Mouse (Mus musculus): Measurements from ENCODE around the gene Dock4. TPM values are rescaled to one million over a fixed set of nuclear protein-coding genes. Genes with fewer than 3 reads are reported as not detected.

Dock4 gene
- total RNA-seq, 2 experiments from 2014 or later: 13.9 to 14.8 TPM

DNA sequence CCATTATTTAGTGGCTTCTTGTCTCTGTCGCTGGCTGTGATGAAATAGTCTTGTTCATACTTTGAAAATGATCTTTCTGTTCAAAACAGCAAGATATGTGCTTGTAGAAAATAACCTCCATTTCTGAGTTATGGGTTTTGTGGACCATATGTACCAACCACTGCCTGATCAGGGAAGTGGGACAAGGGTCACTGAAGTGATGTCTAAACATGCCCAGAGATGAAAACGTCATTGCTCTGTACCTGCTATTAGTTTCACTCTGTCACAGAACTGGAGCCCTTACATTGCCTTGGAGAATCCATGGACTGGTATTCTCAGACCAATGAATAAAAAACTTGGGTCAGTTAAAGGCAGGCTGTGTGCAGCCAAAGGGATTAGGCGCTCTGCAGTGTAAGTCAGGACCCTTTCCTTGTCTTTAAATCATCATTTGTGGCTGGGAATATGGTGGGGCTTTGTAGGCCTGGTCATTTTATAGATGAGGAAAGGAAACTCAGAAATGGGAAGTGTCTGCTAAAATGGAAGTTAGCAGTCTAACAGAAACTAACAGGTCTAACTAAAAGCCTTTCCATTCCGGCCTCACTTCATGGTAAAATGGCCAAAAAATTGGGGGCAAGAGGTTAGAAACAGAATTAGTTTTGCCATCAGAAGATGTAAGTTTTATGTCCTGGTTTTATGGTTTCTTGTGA is 139.8 kb downstream of the Dock4 start:
- intact Hi-C loops (cut with DNase I): loop anchor here (10.0 kb wide), 1 partner anchor 361 kb away; no protein-coding TSS in a partner anchor
- Histone ChIP-seq H3K4me3 (no peak overlapping the region), H3K27ac (peak overlapping the region; percentile 24; the same call in 1 of the 2 replicates)
- no peak for DNase-seq
- no peak for TF ChIP-seq CTCF (IDR thresholded peaks at IDR 0.05)

DNA sequence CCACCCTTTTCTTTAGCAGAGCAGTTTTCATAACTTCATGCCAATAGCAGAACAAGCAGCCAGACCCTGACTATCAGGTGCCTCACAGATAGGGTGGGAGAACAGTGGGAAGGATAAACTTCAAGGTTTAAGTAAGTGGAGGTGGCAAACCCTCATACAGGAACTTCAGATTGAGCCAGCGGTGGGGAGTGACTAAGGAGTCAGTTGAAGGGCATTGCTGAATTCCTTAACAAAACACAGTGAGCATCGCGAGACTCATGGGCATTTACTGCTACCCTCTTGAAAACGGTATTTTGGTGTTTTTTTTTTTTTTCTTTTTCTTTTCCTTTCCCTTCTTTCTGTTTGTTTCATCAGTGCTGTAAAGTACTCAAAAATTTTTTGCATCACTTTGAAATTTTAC is 148.4 kb downstream of the Dock4 start:
- no peak for DNase-seq
- no peak for TF ChIP-seq CTCF (IDR thresholded peaks at IDR 0.05)
- Histone ChIP-seq H3K27ac (peak overlapping the region; percentile 32; the same call in 1 of the 2 replicates), H3K4me3 (no peak overlapping the region)
- intact Hi-C loops (cut with DNase I): no loop called here

DNA sequence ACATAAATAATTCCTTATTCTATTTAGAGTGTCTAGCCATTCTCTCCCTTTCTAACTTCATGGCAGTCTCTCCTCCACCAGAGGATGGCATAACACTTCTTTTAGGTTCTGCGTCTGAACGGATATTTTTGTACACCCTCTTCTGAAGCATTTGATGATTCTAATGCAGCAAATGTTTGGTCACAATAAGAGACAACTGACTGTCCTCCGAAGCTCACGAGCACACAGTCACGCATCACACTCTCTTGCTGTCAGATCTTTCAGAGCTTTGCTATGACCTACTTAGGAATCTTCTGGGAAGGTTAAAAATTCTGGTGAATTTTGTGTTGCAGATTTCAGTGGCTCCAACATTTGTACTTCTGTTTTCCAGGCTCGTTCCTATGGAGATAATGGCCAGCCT is 149.7 kb downstream of the Dock4 start:
- TF ChIP-seq CTCF (IDR thresholded peaks at IDR 0.05): no peak
- no peak overlapping the region for H3K4me3 ChIP-seq
- DNase-seq: no peak
- intact Hi-C loops (cut with DNase I): no loop called here
- H3K27ac ChIP-seq: no peak overlapping the region

- H3K27ac ChIP-seq: no peak overlapping the region
- no peak for TF ChIP-seq CTCF (IDR thresholded peaks at IDR 0.05)
- DNase-seq: no peak
- intact Hi-C loops (cut with DNase I): no loop called here
- no peak overlapping the region for H3K4me3 ChIP-seq
Observed at GRCm38 (mm10) chr12:40596020-40596419, 150.3 kb downstream of the Dock4 start.

GRCm38 (mm10) chr12:40596441-40596840 is 150.7 kb downstream of the Dock4 start:
- no peak for DNase-seq
- TF ChIP-seq CTCF (IDR thresholded peaks at IDR 0.05): no peak
- no peak overlapping the region for H3K27ac ChIP-seq
- intact Hi-C loops (cut with DNase I): no loop called here
- no peak overlapping the region for H3K4me3 ChIP-seq

- no peak for DNase-seq
- Histone ChIP-seq H3K27ac (no peak overlapping the region), H3K4me3 (no peak overlapping the region)
- TF ChIP-seq CTCF (IDR thresholded peaks at IDR 0.05): no peak
- intact Hi-C loops (cut with DNase I): no loop called here
Observed at GRCm38 (mm10) chr12:40599952-40600351, 154.2 kb downstream of the Dock4 start.

GRCm38 (mm10) chr12:40605565-40605964 is 159.8 kb downstream of the Dock4 start:
- H3K4me3 ChIP-seq: no peak overlapping the region
- no peak overlapping the region for H3K27ac ChIP-seq
- DNase-seq: no peak
- TF ChIP-seq CTCF (IDR thresholded peaks at IDR 0.05): no peak
- intact Hi-C loops (cut with DNase I): no loop called here

DNA sequence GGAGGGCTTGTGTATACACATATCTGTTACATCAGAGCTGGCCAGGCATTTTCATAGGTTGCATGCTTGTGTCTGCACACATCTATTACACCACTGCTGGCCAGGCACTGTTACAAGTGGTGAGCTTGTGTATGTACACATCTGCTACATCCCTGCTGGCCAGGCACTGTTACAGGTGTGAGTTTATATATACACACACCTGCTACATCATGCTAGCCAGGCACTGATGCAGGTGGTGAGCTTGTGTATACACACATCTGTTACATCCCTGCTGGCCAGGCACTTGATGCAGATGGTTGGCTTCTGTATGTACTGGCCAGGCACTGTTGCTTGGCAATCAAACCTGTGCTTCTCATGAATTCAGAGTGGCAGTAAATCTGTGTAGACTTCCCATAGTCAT is 177.2 kb downstream of the Dock4 start:
- TF ChIP-seq CTCF (IDR thresholded peaks at IDR 0.05): no peak
- no peak for DNase-seq
- Histone ChIP-seq H3K27ac (no peak overlapping the region), H3K4me3 (no peak overlapping the region)
- intact Hi-C loops (cut with DNase I): no loop called here

GRCm38 (mm10) chr12:40626521-40626920 is 180.8 kb downstream of the Dock4 start:
- intact Hi-C loops (cut with DNase I): no loop called here
- DNase-seq: no peak
- no peak for TF ChIP-seq CTCF (IDR thresholded peaks at IDR 0.05)
- Histone ChIP-seq H3K4me3 (no peak overlapping the region), H3K27ac (no peak overlapping the region)

GRCm38 (mm10) chr12:40633242-40633641 is 187.5 kb downstream of the Dock4 start:
- TF ChIP-seq CTCF (IDR thresholded peaks at IDR 0.05): no peak
- Histone ChIP-seq H3K27ac (no peak overlapping the region), H3K4me3 (no peak overlapping the region)
- intact Hi-C loops (cut with DNase I): no loop called here
- DNase-seq: no peak

- no peak for DNase-seq
- no peak for TF ChIP-seq CTCF (IDR thresholded peaks at IDR 0.05)
- H3K27ac ChIP-seq: no peak overlapping the region
- no peak overlapping the region for H3K4me3 ChIP-seq
- intact Hi-C loops (cut with DNase I): no loop called here
Observed at GRCm38 (mm10) chr12:40634169-40634568, 188.4 kb downstream of the Dock4 start.

DNA sequence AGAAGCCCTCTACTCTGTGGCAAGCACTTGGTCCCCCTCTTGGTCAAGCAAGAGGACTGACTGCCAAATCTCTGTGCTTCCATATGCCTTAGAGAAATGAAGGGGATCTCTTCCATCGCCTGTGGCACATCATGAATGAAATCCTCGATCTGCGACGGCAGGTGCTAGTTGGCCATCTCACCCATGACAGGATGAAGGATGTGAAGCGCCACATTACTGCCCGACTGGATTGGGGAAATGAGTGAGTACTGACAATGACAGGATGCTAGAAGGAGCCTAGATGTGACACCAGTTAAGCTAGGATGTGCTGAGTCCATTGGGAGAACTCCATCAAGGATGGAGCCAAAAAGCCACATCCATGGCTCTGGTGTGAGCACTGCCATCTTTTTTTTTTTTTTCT is 190.2 kb downstream of the Dock4 start:
- no peak for TF ChIP-seq CTCF (IDR thresholded peaks at IDR 0.05)
- intact Hi-C loops (cut with DNase I): no loop called here

GRCm38 (mm10) chr12:40637427-40637826 is 191.7 kb downstream of the Dock4 start:
- intact Hi-C loops (cut with DNase I): no loop called here
- Histone ChIP-seq H3K4me3 (no peak overlapping the region), H3K27ac (no peak overlapping the region)
- no peak for TF ChIP-seq CTCF (IDR thresholded peaks at IDR 0.05)
- DNase-seq: no peak

More for the DNA sequence above, 190.2 kb downstream of the Dock4 start:
- Histone ChIP-seq H3K4me3 (no peak overlapping the region), H3K27ac (no peak overlapping the region)
- no peak for DNase-seq

GRCm38 (mm10) chr12:40645869-40646268 is 200.1 kb downstream of the Dock4 start:
- intact Hi-C loops (cut with DNase I): no loop called here
- Histone ChIP-seq H3K4me3 (no peak overlapping the region), H3K27ac (no peak overlapping the region)
- no peak for DNase-seq
- no peak for TF ChIP-seq CTCF (IDR thresholded peaks at IDR 0.05)

Data from gastrocnemius, adult 2 months (tissue).